Mouse (Mus musculus) T-helper 1 cell (primary cell): ENCODE data around the gene Gnb1.
"Not testable (repeated sequence)": the region's sequence is repeated elsewhere in the genome, so short reads cannot be mapped to it uniquely, and the experiment has no call there.

Source experiments
- in situ Hi-C: fragments of 300-600 bp; cut with MboI, MseI; formaldehyde crosslinking; loops from one replicate; pipeline ENCODE4 v1.15.1; 2025; ENCODE audit warnings: high pct_unique_total_duplicates

The Gnb1 gene

DNA sequence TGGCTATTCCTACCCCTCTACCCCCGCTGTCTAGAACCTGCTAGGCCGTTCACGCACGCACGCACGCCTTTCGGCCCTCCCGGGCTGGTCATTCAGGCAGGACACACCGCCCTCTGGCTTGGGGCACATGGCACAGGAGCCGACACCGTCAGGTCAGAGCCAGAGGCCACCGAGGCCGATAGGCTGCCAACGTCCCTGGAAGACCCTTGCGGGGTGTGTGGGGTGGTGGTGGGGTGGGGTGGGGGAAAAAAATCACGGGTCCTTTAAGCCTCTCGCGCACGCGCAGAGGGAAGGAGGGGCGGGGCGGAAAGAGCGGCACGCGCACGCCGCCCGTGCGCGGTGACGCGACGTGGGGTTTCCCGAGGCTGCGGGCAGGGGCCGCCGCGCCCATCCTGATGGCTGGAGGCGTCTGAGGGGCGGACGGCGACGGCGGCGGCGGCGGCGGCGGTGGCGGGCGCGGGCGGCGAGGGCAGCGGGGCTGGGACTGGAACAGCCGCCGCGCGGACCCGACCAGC, at the start of gene Gnb1:
Gnb1 (plus strand) TSS at position 372 of the 515 bp plus-strand sequence.
- in situ Hi-C loops, result no loop called here

DNA sequence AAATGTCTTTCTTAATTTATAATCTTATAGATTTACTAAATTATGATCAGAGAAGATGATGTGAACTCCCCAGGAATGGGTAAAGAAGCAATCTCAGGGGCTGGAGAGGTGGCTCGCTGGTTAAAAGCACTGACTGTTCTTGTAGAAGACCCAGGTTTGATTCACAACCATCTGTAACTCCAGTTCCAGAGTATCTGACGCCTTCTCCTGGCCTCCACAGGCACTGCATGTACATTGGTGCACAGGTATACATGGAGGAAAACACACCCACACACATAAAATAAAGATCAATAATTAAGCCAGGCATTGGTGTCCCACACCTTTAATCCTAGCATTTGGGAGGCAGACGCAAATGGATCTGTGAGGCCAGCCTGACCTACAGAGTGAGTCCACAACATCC, 48.4 kb upstream of the Gnb1 start:
- in situ Hi-C loops, result loop anchor here (5.0 kb wide), 1 partner anchor 729 kb away; no protein-coding TSS in a partner anchor

DNA sequence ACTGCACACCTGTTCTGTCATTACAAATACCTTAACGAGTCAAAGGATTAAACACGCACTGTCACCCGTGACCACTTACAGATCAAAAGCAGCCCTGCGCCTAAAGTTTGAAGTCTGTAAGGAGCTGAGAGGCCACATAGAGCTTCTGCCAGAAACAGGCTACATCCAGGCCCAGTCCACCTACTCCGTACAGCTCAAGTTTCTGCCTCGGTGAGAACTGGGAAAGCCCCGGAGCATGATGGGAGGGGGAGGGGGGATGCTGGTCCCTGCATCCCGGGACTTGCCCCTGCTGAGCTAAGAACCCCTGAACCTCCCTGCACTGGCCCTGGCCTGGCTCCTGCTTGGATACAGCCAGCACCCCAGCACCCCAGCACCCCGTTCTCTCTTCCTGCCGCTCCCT, 39.6 kb upstream of the Gnb1 start:
- in situ Hi-C loops, result no loop called here

DNA sequence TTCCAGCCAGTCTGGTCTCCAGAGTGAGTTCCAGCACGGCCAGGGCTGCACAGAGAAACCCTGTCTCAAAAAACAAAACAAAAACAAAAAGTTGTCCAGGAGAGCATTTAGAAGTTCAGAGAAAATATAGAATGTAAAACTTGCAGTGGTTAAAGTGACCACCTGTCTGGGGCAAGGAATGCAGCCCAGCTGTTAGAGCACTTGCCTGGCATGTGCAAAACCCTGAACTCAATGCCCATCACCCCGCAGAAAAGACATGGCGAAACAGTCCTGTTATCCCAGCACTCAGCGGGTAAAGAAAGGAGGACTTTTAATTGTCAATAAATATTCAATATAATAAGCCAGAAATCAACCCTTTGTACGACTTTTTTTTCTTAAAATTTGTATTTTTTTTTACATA, 32.6 kb upstream of the Gnb1 start:
- in situ Hi-C loops, result no loop called here

DNA sequence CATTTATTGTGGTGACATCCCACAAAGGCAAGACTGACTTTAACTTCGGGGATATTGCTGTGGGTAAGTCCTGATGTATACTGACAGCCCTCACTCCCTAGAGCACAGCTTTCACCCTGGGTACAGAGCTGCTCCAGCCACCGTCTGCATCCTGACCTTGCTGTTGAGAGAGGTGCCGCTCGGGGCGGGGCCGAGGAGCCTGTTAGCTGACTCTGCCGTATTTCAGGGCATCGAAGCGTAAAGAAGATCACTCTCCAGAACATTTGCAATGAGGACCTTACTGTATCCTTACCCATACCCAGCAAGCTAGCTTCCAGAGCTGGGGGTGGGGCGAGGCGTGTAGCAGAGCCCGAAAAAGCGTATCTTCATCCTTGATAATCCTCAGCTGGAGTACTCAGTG, 28.1 kb upstream of the Gnb1 start:
- in situ Hi-C loops, result no loop called here

DNA sequence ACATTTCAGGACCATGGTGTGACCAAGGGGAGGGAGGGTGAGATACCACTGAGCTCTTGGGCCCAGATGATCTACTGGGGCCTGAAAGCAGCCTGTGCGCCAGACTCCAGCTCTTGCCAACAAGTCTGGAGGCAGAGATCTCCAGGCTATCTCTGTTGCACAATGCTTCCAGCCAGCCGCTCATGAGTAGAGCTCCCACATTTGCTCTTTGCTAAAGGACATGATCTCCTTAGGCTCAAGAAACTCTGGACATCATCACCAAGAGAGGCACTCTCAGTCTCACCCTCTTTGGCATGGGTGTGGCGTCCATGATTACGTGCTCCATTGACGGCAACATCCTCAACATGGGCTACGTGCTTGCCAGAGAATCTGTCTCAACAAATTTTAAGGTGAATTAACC, 27.6 kb upstream of the Gnb1 start:
- in situ Hi-C loops, result no loop called here

DNA sequence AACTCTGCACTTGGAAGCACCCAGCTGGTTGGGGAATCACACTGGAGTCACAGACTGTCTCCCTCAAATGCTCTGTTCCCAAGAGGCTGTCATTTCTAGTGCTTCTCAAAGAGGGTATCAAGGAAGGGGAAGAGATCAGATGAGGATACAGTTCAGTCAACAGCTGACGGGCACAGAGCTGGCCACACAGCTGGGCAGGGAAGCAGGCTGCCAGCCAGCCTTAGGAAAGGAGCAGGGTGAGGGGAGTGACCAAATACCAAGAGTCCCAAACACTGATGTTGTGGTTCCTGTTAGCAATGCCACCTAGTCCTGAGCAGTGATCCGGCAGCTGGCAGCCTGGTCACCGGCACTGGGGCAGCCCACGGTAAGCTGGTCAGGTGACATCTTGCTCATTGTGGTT, 27.1 kb upstream of the Gnb1 start:
- in situ Hi-C loops, result no loop called here

DNA sequence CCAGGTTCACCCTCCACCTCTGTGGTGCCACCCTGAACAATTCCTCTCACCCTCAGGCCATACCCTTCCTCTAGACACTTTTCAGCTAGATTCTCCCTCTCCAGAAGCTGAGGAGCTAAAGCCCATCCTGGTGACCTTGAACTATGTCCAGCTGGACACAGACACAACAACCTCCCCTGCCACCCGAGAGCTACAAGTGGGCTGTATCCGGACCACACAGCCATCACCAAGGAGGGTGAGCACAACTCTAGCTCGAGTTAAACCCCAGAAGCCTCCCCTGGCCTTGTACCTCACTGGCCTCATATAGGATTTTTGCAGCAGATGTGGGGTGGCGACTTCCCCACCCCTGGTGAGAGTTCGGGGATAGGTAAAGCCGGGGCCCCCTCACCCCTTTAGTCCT, 25.6 kb upstream of the Gnb1 start:
- in situ Hi-C loops, result no loop called here

DNA sequence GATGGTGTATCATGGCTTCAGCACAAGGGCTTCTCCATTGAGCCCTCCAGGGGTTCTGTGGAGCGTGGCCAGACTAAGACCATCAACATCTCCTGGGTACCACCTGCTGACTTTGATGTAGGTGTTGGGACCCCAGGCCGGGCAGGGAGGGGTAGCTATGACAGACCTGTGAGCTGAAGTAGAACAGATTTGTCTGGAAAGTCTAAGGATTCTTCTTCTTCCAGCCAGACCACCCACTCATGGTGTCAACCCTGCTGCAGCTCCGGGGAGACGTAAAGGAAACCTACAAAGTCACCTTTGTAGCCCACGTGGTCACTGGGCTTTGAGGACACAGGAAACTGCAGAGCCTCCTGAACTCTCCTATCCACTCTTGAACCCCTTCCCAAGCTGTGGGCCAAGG, 25.1 kb upstream of the Gnb1 start:
- in situ Hi-C loops, result no loop called here

DNA sequence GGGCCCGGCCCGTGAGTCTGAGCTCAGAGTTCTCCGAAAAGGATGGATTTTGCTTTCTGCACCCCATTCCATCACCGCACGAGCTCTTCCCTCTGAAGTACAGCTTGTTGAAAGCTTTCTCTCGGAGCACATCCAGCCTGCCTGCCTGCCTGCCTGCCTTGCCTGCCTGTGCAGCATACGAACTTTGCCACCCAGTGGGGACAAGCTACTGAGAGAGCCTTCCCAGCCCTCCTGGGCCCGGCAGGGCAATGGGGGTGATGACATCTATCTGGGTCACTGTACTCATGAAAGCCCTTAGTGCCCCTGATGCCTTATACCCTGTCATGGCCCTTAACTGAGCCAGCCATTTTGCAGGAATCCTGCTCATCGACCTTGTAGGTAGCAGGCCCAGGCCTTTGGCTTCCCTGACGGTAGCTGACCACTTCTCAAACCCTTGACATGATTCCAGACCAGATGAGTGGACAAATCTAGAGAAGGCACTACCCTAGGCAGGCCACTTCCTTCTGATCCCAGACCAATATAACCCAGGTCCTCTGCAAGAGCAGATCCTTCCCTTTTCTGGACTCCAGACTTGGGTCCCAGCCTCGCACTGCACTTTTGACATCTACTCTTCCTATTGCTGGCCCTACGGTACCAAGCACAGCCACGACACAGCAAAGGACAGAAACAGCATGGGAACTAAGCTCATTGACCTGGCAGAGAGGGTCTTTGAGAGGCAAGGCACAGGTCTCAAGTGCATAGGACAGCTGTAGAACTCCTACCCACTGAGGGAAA, 23.7 kb upstream of the Gnb1 start:
- in situ Hi-C loops, result no loop called here

DNA sequence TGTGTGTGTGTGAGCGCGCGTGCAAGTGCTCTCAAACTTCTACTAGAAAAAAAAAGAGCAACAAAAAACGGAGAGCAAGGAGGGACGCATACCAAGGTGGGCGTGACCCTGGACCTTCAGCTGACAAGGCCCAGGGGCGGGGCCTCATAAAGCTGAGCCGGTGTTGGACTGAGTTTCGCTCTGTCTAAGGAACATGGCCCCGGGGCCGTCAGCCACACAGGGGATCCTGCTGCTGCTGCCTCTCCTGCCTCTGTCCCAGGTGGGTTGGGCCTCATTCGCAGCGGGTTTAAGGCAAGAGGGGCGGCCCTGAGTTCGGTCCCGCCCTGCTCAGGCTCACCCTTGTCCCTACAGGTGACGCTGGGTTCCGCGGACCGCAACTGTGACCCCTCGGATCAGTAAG, 22.2 kb upstream of the Gnb1 start, which contains the start of gene Tmem52:
Tmem52 (plus strand) TSS at position 163 of the 400 bp plus-strand sequence.
- in situ Hi-C loops, result no loop called here

DNA sequence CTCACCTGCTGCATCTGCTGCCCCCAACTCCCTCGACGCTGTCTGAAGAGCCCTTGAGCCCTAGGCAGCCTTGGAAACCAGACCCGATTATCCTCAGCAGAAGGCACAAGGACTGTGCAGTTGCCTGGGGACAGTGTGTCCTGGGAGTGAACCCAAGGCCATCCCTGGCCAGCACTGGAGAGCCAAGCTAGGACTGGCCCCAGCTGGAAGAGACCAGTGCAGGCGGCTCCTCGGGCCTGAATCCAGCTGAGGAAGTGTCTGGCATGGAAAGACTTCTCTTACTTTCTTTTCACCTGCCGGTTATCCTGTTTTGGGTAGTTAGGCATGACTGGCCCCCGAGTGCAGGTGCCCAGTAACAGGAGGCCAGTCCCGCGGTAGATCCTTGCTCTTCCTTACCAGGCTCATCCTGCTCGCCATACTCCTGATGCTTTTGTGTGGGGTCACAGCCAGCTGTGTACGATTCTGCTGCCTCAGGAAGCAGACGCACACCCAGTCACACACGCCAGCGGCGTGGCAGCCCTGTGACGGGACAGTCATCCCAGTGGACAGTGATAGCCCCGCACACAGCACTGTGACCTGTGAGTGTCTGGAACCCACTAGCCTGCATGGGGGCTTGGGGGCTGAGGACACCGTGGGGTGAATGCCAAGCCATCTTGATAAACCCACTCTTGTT, 21.4 kb upstream of the Gnb1 start:
- in situ Hi-C loops, result no loop called here

DNA sequence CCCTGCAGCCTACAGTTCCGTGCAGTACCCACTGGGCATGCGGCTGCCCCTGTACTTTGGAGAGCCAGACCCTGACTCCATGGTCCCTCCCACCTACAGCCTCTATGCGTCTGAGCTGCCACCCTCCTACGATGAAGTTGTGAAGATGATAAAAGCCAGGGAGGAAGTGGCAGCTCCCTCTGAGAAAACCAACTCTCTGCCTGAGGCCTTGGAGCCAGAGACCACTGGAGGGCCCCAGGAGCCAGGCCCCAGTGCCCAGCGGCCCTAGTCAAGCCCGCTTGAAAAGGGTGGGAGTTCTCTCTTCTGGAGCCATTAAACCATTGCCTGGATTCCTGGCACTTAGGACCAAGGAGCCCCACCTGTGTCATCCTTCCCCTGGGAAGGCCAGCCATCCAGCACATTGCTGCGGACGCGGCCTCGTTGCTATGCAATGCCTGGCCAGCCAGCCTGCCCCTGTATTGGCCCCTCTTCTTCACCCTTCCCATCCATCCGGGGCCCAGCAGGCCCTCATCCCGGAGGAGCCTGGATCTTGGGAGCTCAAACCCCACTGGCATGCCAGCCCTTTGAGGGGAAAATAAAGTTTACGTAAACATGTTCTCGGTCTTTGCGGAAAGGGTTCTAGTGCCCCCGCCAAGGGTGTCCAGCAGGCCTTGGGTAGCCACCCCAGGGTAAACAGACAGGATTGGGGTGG, 20.8 kb upstream of the Gnb1 start:
- in situ Hi-C loops, result no loop called here

DNA sequence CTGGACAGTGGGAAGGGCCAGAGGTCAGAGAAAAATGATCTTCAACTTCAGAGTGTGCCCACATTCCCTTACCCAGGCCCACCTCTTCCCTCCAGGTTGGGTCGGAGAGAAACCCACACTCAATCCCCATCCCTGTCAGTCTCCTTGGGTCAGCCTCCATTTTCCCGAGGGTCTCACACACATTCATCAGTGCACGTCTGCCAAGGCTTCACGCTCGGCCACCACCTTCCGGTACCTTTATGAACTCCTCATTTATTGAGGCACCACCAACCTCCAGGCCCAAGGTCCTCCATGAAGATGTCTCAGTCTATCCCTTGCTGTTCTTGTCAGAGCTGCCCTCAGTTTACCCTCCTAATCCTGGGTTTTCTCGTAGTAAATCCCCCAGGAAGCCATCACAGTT, 20.2 kb upstream of the Gnb1 start:
- in situ Hi-C loops, result no loop called here

DNA sequence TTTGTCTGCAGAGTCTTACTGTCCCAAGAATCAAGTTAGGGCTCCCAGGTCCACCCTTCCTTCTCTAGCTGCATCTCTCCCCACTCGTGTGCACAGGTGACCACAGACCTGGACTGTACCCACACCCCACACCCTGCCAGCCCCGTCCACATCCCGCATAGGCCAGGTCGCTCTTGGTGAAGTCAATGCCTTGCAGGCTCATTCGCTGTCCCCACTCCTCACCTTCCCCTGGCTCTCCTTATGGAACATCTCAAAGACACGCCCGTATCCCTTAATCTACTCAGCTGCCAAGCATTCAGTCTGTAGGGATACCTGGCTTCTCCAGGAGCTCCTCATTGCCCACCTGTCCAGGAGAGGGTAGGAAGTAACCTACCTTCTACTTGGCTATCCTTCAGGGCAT, 19.8 kb upstream of the Gnb1 start:
- in situ Hi-C loops, result no loop called here

DNA sequence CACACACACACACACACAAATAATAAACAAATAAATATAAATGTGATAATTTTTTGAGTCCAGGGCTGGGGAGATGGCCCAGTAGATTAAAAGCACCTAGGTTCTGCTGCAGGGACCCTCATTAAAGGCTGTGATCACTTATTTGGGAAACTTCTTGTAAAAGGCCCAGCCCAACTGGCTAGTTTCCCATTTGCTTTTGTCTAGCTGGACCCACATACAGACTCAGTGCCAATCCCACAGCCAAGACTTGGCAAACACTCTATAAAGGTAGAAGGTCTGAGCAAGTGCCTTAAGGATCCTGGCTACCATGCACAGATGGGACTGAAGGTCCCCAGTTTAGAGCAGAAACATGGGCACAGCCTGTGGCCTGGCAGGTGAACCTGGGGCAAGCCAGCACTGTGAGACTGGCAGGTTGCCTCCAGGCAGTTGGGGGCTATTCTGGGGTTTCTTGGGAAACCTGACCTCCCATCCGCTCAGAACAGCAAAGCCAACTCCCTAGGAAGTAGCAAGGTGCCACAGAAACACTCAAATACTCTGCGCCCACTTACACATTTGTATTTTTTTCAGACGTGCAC, 18.4 kb upstream of the Gnb1 start:
- in situ Hi-C loops, result no loop called here

DNA sequence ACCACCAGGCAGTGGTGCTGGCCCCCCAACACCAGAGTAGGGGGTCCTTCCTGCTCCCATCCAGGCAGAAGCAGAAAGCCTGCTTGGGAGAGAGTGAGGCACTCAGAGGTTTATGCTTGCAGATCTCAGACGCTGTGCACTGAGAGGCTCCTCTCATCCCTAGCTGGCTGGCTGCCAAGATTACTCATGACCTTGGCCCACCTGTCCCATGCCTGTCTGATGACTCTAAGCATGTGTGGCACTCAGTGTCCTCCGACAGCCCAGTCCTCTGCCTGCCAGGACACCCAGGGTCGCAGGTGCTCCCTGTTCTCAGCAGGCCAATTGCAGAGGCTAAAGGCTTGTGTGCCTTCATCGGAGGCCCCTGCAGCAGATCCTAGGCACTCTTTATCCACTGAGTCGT, 17.8 kb upstream of the Gnb1 start:
- in situ Hi-C loops, result no loop called here

DNA sequence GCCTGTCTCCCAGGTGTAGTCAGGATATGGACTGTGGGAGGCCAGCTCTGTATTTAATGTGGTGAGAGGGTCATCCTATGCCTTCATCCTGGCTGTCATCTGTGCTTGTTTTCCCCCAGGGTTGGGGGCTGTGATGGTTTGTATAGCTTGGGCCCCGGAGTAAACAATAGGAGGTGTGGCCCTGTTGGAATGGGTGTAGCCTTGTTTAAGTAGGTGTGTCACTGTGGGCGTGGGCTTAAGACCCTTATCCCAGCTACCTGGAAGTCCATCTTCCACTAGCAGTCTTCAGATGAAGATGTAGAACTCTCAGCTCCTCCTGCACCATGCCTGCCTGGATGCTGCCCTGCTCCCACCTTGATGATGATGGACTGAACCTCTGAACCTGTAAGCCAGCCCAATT, 17.4 kb upstream of the Gnb1 start:
- in situ Hi-C loops, result not testable (repeated sequence)

DNA sequence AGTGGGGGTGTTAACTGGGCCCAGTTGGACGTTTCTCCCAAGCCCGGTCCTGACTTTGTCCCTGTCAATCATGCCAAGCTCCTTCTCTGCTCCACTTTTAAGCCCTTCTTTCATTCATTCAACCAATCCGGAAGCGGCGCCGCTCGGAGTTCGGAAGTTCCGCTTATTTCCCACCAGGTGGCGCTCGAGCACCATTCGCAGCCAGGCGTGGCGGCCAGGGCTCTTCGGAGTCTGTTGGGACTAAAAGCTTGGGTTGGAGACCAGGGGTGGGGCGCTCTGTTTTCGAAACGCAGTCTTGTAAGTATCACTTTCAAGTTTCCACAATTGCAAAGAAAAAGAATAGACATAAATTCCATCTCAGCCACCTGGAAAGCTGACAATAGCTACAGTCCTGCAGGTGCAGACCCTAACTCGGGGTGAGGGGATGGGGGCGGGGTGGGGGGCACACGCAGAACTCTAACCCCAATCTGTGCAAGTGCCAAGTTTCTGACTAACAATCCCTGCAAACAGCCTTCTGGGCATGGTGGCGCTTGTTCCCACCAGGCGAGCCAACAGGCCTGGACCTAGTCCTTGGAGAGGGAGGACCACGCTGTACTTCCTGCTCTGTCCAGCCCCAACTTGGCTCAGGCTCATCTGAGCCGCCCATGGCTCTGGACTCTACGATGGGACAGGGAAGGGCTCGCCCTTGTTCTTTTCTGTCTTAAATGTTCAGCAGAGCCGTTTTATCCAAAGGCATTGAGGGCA, 9.6 kb upstream of the Gnb1 start:
- in situ Hi-C loops, result loop anchor here (5.0 kb wide), 1 partner anchor 96 kb away; no protein-coding TSS in a partner anchor

DNA sequence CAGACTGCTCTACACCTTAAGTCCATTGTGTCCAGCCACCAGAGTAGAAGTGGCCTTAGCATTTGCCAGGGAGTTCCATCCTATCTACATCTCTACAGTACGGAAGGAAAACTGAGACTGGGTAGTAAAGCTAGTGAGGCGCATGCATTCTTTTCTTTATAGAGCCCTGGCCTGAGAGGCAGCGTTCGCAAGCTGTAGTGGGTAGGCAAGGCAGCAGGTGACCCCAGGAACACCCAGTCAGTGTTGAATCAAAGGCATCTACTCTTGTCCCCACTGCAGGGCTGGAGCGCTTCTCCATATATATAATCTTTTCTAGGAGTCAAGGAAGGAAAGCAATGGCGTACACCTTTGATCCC, 9.1 kb upstream of the Gnb1 start:
- in situ Hi-C loops, result loop anchor here (5.0 kb wide), 1 partner anchor 95 kb away; no protein-coding TSS in a partner anchor
